Mouse (Mus musculus): ENCODE data around the gene Stfa3. TPM values are rescaled to one million over a fixed set of nuclear protein-coding genes. Genes with fewer than 3 reads are reported as not detected.

Stfa3 gene
- total RNA-seq (2023): not detected

GRCm38 (mm10) chr16:36455342-36455802 lies at the start of gene Stfa3:
TSS of gene Stfa3 (minus strand) at chr16:36455392.

GRCm38 (mm10) chr16:36408357-36408756 lies 46.8 kb downstream of the Stfa3 start, which contains the start of gene Stfa2:
TSS of gene Stfa2 (minus strand) at chr16:36408457.

Other genes with a start within 250 kb of the Stfa3 start
- not detected for gene Gm5416, start 245.0 kb downstream of the Stfa3 start, total RNA-seq (2023)
- not detected for gene 2010005H15Rik, start 233.9 kb downstream of the Stfa3 start, total RNA-seq (2023)
- gene Stfa1, start 178.4 kb downstream of the Stfa3 start, total RNA-seq (2023): not detected
- gene BC117090, start 121.1 kb downstream of the Stfa3 start, total RNA-seq (2023): not detected
- not detected for gene BC100530, start 87.6 kb downstream of the Stfa3 start, total RNA-seq (2023)
- gene Stfa2, start 46.9 kb downstream of the Stfa3 start, total RNA-seq (2023): not detected
- not detected for gene Casr, start 106.7 kb upstream of the Stfa3 start, total RNA-seq (2023)
- gene Cd86, start 210.7 kb upstream of the Stfa3 start, total RNA-seq (2023): 21.5 TPM
- gene Ildr1, start 238.6 kb upstream of the Stfa3 start, total RNA-seq (2023): 4.1 TPM

Measured in CD8-positive naive resting alpha-beta T cell, adult 57 days (primary cell).